Mouse (Mus musculus) hindbrain, embryonic 13.5 days (tissue): ENCODE measurements around the gene Cabp2. TPM values are rescaled to one million over a fixed set of nuclear protein-coding genes. Genes with fewer than 3 reads are reported as not detected.
"Not testable (repeated sequence)": the region's sequence is repeated elsewhere in the genome, so short reads cannot be mapped to it uniquely, and the experiment has no call there.

Source experiments
- ATAC-seq: fragments of 200-750 bp; cut with Nextera tagmentation; 2 replicates; pipeline ENCODE4 v1.8.0; 2017; ENCODE audit warnings: moderate TSS enrichment; ENCODE audit not compliant: low FRiP score
- H3K27ac ChIP-seq: fragments of 300-500 bp; sonication (generic); 2 replicates; pipeline ENCODE4 v1.5.1; 2015; ENCODE audit warnings: inconsistent platforms, mild to moderate bottlenecking, moderate library complexity
- H3K27me3 ChIP-seq: fragments of 300-500 bp; sonication (generic); 2 replicates; pipeline ENCODE4 v1.6.1; 2015; ENCODE audit warnings: mild to moderate bottlenecking, inconsistent platforms
- H3K36me3 ChIP-seq: fragments of 300-500 bp; sonication (generic); 2 replicates; pipeline ENCODE4 v1.6.1; 2015; ENCODE audit warnings: mild to moderate bottlenecking, inconsistent platforms
- H3K4me1 ChIP-seq: fragments of 300-500 bp; sonication (generic); replicated peaks from 2 replicates; pipeline ENCODE4 v1.6.1; 2015; ENCODE audit warnings: inconsistent platforms
- H3K4me2 ChIP-seq: fragments of 300-500 bp; sonication (generic); 2 replicates; pipeline ENCODE4 v1.6.1; 2015; ENCODE audit warnings: inconsistent platforms, mild to moderate bottlenecking, moderate library complexity
- H3K4me3 ChIP-seq: fragments of 300-500 bp; sonication (generic); 2 replicates; pipeline ENCODE4 v1.5.1; 2015; ENCODE audit warnings: mild to moderate bottlenecking, inconsistent platforms
- H3K9ac ChIP-seq: fragments of 300-500 bp; sonication (generic); 2 replicates; pipeline ENCODE4 v1.6.1; 2015; ENCODE audit warnings: mild to moderate bottlenecking, inconsistent platforms
- H3K9me3 ChIP-seq: fragments of 300-500 bp; sonication (generic); 2 replicates; pipeline ENCODE4 v1.6.1; 2016; ENCODE audit warnings: inconsistent platforms
- WGBS: fragments of 180-500 bp; shearing (Covaris S2); methylation state at CpG from one replicate; pipeline ENCODE4 v1.1.7; 2015; 5-methylcytosine and 5-hydroxymethylcytosine counted together
- polyA plus RNA-seq: library from polyadenylated mRNA; unstranded; fragments of >200 nt; fragmentation: Nextera tagmentation; extraction: Ambion mirVana; gene quantifications from 2 replicates; pipeline ENCODE4 v1.2.1, GENCODE M21; 2015

Gene Cabp2
- polyA plus RNA-seq, 1 experiment from 2014 or later, result not detected

- H3K27ac ChIP-seq, result no peak overlapping the region
- 82% methylated on average over 8 of the region's 8 CpGs for WGBS
- no peaks in the 10 kb centered on the region for H3K9me3 ChIP-seq
- H3K4me1 ChIP-seq, result no peaks in the 10 kb centered on the region
- no peak overlapping the region for H3K4me3 ChIP-seq
- H3K9ac ChIP-seq, result no peak overlapping the region
- H3K4me2 ChIP-seq, result no peak overlapping the region
- H3K36me3 ChIP-seq, result no peaks in the 10 kb centered on the region
- ATAC-seq, result no peak
- no peaks in the 10 kb centered on the region for H3K27me3 ChIP-seq
Observed at GRCm38 (mm10) chr19:4046866-4047254, 34.5 kb upstream of the Cabp2 start.

- Histone ChIP-seq H3K4me3 (no peak overlapping the region), H3K36me3 (no peaks in the 10 kb centered on the region), H3K4me2 (no peak overlapping the region), H3K9ac (no peak overlapping the region), H3K27me3 (no peaks in the 10 kb centered on the region), H3K9me3 (no peaks in the 10 kb centered on the region), H3K27ac (no peak overlapping the region), H3K4me1 (no peaks in the 10 kb centered on the region)
- 20% methylated on average over 4 of the region's 4 CpGs for WGBS
- no peak for ATAC-seq
Observed at GRCm38 (mm10) chr19:4047859-4048258, 33.5 kb upstream of the Cabp2 start.

GRCm38 (mm10) chr19:4049069-4049468, 32.3 kb upstream of the Cabp2 start:
- H3K4me1 ChIP-seq, H3K4me2 ChIP-seq, H3K4me3 ChIP-seq, H3K9ac ChIP-seq, H3K9me3 ChIP-seq, ATAC-seq, H3K27me3 ChIP-seq, H3K36me3 ChIP-seq, H3K27ac ChIP-seq: not testable (repeated sequence)
- 81% methylated on average over 5 of the region's 5 CpGs for WGBS

- 0 out of 2 replicates have a peak, but pooled peaks cover 4% of the 10 kb centered on the region for H3K27me3 ChIP-seq
- H3K36me3 ChIP-seq, result no peaks in the 10 kb centered on the region
- H3K9me3 ChIP-seq, result no peaks in the 10 kb centered on the region
- WGBS, result 99% methylated on average over 5 of the region's 5 CpGs
- H3K4me1 ChIP-seq, result no peaks in the 10 kb centered on the region
- no peak overlapping the region for H3K4me2 ChIP-seq
- H3K9ac ChIP-seq, result no peak overlapping the region
- no peak overlapping the region for H3K27ac ChIP-seq
- no peak for ATAC-seq
- H3K4me3 ChIP-seq, result no peak overlapping the region
Observed at GRCm38 (mm10) chr19:4051016-4051415, 30.4 kb upstream of the Cabp2 start.

GRCm38 (mm10) chr19:4051741-4052515, 29.4 kb upstream of the Cabp2 start:
- WGBS, result 58% methylated on average over 10 of the region's 10 CpGs
- Histone ChIP-seq H3K4me3 (no peak overlapping the region), H3K36me3 (no peaks in the 10 kb centered on the region), H3K4me1 (no peaks in the 10 kb centered on the region), H3K4me2 (no peak overlapping the region), H3K9ac (no peak overlapping the region), H3K27ac (no peak overlapping the region), H3K9me3 (no peaks in the 10 kb centered on the region), H3K27me3 (0 out of 2 replicates have a peak, but pooled peaks cover 4% of the 10 kb centered on the region)
- no peak for ATAC-seq

GRCm38 (mm10) chr19:4052516-4053030, 28.8 kb upstream of the Cabp2 start:
- ATAC-seq, result no peak
- no peak overlapping the region for H3K27ac ChIP-seq
- H3K27me3 ChIP-seq, result 0 out of 2 replicates have a peak, but pooled peaks cover 4% of the 10 kb centered on the region
- H3K4me3 ChIP-seq, result no peak overlapping the region
- no peak overlapping the region for H3K4me2 ChIP-seq
- H3K36me3 ChIP-seq, result no peaks in the 10 kb centered on the region
- no peak overlapping the region for H3K9ac ChIP-seq
- H3K4me1 ChIP-seq, result no peaks in the 10 kb centered on the region
- 68% methylated on average over 5 of the region's 5 CpGs for WGBS
- no peaks in the 10 kb centered on the region for H3K9me3 ChIP-seq

GRCm38 (mm10) chr19:4054613-4055012, 26.8 kb upstream of the Cabp2 start:
- Histone ChIP-seq H3K36me3 (no peaks in the 10 kb centered on the region), H3K4me2 (no peak overlapping the region), H3K9me3 (no peaks in the 10 kb centered on the region), H3K27me3 (0 out of 2 replicates have a peak, but pooled peaks cover 4% of the 10 kb centered on the region), H3K4me3 (no peak overlapping the region), H3K4me1 (no peaks in the 10 kb centered on the region), H3K9ac (no peak overlapping the region), H3K27ac (no peak overlapping the region)
- ATAC-seq, result no peak
- WGBS, result 91% methylated on average over 5 of the region's 5 CpGs

- no peaks in the 10 kb centered on the region for H3K36me3 ChIP-seq
- H3K27me3 ChIP-seq, result 0 out of 2 replicates have a peak, but pooled peaks cover 4% of the 10 kb centered on the region
- no peaks in the 10 kb centered on the region for H3K4me1 ChIP-seq
- H3K9ac ChIP-seq, result no peak overlapping the region
- H3K4me3 ChIP-seq, result no peak overlapping the region
- no peak overlapping the region for H3K27ac ChIP-seq
- WGBS, result 76% methylated on average over 8 of the region's 8 CpGs
- no peak for ATAC-seq
- H3K9me3 ChIP-seq, result no peaks in the 10 kb centered on the region
- no peak overlapping the region for H3K4me2 ChIP-seq
Observed at GRCm38 (mm10) chr19:4055216-4055946, 26.0 kb upstream of the Cabp2 start.

GRCm38 (mm10) chr19:4055947-4056693, 25.3 kb upstream of the Cabp2 start:
- H3K9me3 ChIP-seq, result no peaks in the 10 kb centered on the region
- H3K27me3 ChIP-seq, result 0 out of 2 replicates have a peak, but pooled peaks cover 4% of the 10 kb centered on the region
- ATAC-seq, result no peak
- no peak overlapping the region for H3K27ac ChIP-seq
- H3K4me1 ChIP-seq, result no peaks in the 10 kb centered on the region
- no peak overlapping the region for H3K4me2 ChIP-seq
- H3K4me3 ChIP-seq, result no peak overlapping the region
- WGBS, result 65% methylated on average over 15 of the region's 15 CpGs
- H3K36me3 ChIP-seq, result no peaks in the 10 kb centered on the region
- no peak overlapping the region for H3K9ac ChIP-seq

- H3K36me3 ChIP-seq, result no peaks in the 10 kb centered on the region
- WGBS, result 33% methylated on average over 4 of the region's 4 CpGs
- no peaks in the 10 kb centered on the region for H3K4me1 ChIP-seq
- no peak overlapping the region for H3K27ac ChIP-seq
- H3K9ac ChIP-seq, result no peak overlapping the region
- no peak for ATAC-seq
- no peak overlapping the region for H3K4me3 ChIP-seq
- no peak overlapping the region for H3K4me2 ChIP-seq
- no peaks in the 10 kb centered on the region for H3K9me3 ChIP-seq
- 0 out of 2 replicates have a peak, but pooled peaks cover 4% of the 10 kb centered on the region for H3K27me3 ChIP-seq
Observed at GRCm38 (mm10) chr19:4056727-4057126, 24.7 kb upstream of the Cabp2 start.

- no peaks in the 10 kb centered on the region for H3K9me3 ChIP-seq
- no peak overlapping the region for H3K4me3 ChIP-seq
- 88% methylated on average over 13 of the region's 13 CpGs for WGBS
- ATAC-seq, result no peak
- no peaks in the 10 kb centered on the region for H3K4me1 ChIP-seq
- no peak overlapping the region for H3K9ac ChIP-seq
- H3K27me3 ChIP-seq, result 0 out of 2 replicates have a peak, but pooled peaks cover 4% of the 10 kb centered on the region
- no peaks in the 10 kb centered on the region for H3K36me3 ChIP-seq
- H3K27ac ChIP-seq, result no peak overlapping the region
- H3K4me2 ChIP-seq, result no peak overlapping the region
Observed at GRCm38 (mm10) chr19:4057389-4057788, 24.0 kb upstream of the Cabp2 start.

- Histone ChIP-seq H3K4me3 (no peak overlapping the region), H3K36me3 (no peaks in the 10 kb centered on the region), H3K9ac (no peak overlapping the region), H3K27ac (no peak overlapping the region), H3K4me1 (no peaks in the 10 kb centered on the region), H3K27me3 (0 out of 2 replicates have a peak, but pooled peaks cover 4% of the 10 kb centered on the region), H3K4me2 (no peak overlapping the region), H3K9me3 (no peaks in the 10 kb centered on the region)
- no peak for ATAC-seq
- 96% methylated on average over 7 of the region's 7 CpGs for WGBS
Observed at GRCm38 (mm10) chr19:4057962-4058361, 23.4 kb upstream of the Cabp2 start.
